ENCODE assay signal across 19 mouse cellular contexts in the genomic region with DNA sequence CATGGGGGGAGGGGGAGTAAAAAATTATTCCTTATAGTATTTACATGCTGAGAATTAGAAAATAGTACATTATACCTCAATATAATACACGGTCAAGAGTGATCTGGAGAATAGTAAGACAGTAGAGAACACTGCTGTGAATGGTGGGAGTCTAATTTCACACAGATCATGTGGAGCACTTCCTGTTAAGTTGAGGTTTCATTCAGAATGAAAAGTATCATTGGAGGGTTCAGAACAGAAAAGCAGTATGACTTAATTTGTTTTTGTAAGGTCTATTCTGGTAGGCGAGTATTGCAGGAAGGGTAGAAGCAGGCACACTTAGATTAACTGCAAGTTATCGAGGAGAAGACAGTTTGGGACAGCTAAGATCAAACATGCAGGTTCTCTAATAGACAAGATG. TPM values are rescaled to one million over a fixed set of nuclear protein-coding genes. Genes with fewer than 3 reads are reported as not detected.
"Had no signal": no experiment of that assay in that cellular context is flagged by ENCODE, and none has a peak within 500 bp of the region (broad histone marks: within the 10 kb centered on the region; RNA-seq: fewer than 3 reads in every experiment).

No protein-coding gene starts in this region.

- H3K4me2 ChIP-seq: lung, embryonic 14.5 days; midbrain, embryonic 11.5 days; midbrain, embryonic 13.5 days; midbrain, embryonic 15.5 days; neural tube, embryonic 13.5 days; neural tube, embryonic 15.5 days had no signal

- H3K9me3 ChIP-seq: megakaryocyte, embryonic 14.5 days; midbrain, embryonic 13.5 days; midbrain, embryonic 15.5 days; neural tube, embryonic 13.5 days; neural tube, embryonic 15.5 days had no signal

- H3K9ac ChIP-seq: lung, embryonic 14.5 days; midbrain, embryonic 13.5 days; midbrain, embryonic 15.5 days; neural tube, embryonic 13.5 days; neural tube, embryonic 15.5 days had no signal

- ATAC-seq: midbrain, embryonic 13.5 days; midbrain, embryonic 15.5 days had no signal

- DNase-seq: lung, adult 18-20 months; lung, embryonic 14.5 days; lung, postnatal 14 days; lung, postnatal 36 days; retina, postnatal 1 day; right cerebral cortex, adult 18-20 months; right cerebral cortex, postnatal 25 days; right cerebral cortex, postnatal 4 days; spleen, adult 18-20 months; thymus, adult 2 months; thymus, postnatal 25 days; thymus, postnatal 4 days had no signal

- H3K27ac ChIP-seq: macrophage; midbrain, embryonic 13.5 days; midbrain, embryonic 15.5 days; neural tube, embryonic 13.5 days; neural tube, embryonic 15.5 days had no signal

- H3K27me3 ChIP-seq: megakaryocyte, embryonic 14.5 days; midbrain, embryonic 13.5 days; midbrain, embryonic 15.5 days; neural tube, embryonic 13.5 days; neural tube, embryonic 15.5 days had no signal

- H3K36me3 ChIP-seq: midbrain, embryonic 15.5 days; neural tube, embryonic 15.5 days had no signal

- H3K4me1 ChIP-seq: megakaryocyte, embryonic 14.5 days; midbrain, embryonic 13.5 days; midbrain, embryonic 15.5 days; neural tube, embryonic 13.5 days; neural tube, embryonic 15.5 days had no signal

- H3K4me3 ChIP-seq: midbrain, embryonic 13.5 days; midbrain, embryonic 15.5 days; neural tube, embryonic 13.5 days; neural tube, embryonic 15.5 days had no signal

RNA-seq across cellular contexts. Expression of a gene that starts 6.3 kb away (rescaled TPM):
- polyA plus RNA-seq: macrophage had no signal
